Mouse (Mus musculus): Measurements from ENCODE around the gene Fam169a. TPM values are rescaled to one million over a fixed set of nuclear protein-coding genes. Genes with fewer than 3 reads are reported as not detected.

Fam169a gene
- 1.3 TPM in 2 replicates for polyA plus RNA-seq (2015; fragmentation: Nextera tagmentation; extraction: Ambion mirVana)

DNA sequence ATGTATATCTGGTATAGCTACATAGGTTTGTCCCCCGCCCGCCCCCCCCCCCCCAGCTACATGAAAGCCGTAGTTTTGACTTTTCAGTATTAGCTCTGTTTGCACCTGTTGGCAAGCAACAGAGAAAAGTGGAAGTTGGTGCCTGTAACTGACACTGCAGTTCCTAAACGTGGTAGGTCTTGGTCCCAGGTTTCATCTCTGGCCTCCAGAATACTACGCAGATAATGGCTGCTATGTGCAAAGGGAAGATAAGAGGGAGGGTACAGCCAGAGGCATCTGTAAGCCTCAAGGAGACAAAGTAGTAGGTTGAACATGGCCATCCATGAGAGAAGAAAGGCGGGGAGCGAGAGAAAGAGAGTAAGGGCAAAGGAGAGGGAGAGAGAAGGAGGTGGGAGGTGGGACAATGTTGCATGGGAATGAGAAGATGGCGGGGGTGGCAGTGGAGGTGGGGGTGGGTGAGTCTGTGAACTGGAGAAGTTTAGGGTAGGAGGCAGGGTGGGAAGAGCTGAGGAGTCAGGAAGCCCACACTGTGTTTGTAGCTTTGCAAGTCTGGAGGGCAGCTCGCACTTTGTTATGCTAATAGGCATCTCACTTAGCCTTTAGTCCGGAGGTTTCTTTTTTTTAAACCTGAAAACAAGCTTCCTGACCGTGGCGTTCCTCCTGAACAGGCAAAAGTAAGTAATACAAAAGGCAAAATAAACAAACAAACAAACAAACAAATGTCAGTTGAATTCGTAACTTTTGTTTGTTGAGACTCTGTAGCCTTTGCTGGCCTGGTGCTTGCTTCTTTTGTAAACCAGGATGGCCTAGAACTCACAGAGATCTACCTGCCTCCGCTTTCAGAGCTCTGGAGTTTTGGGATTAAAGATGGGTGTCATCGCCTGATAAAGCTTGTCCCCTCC lies at the start of gene Fam169a:
Gene Fam169a, plus strand, starts transcription at position 638 of the 902 bp plus-strand sequence.
- ATAC-seq (ENCODE audit: insufficient number of reproducible peaks, low FRiP score, low TSS enrichment, low read depth): no peak
- WGBS: 61% methylated on average over 15 of the region's 15 CpGs
- H3K4me2 ChIP-seq (replicated peaks): no peak within 1 kb of the TSS
- no peak within 1 kb of the TSS for H3K9ac ChIP-seq
- no peaks in the 10 kb centered on the region for H3K36me3 ChIP-seq
- H3K9me3 ChIP-seq (replicated peaks): no peaks in the 10 kb centered on the region
- H3K4me3 ChIP-seq (replicated peaks): no peak within 1 kb of the TSS
- peaks cover 7% of the 10 kb centered on the region for H3K4me1 ChIP-seq
- H3K27ac ChIP-seq (replicated peaks): no peak within 1 kb of the TSS
- peaks cover 15% of the 10 kb centered on the region for H3K27me3 ChIP-seq

DNA sequence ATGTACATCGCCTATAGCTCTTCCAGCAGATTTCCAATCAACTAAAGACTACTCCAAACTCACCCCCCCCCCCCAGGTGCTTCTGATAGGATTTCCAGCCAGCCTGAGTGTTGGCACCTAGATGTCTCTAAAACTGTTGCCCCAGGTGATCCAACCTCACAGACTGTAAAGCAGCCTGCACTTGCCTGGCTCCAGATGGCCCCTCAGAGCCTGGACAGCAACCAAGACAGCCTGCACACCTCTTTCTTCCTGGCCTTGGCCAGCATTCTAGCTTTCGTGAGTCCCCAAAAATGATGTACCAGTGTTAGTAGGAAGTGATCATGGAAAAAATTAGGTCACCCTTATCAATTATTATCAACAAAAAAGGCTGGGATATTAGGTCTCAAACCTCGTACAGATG lies 49.4 kb upstream of the Fam169a start:
- Histone ChIP-seq H3K9ac (no peak overlapping the region), H3K4me2 (replicated peaks) (no peak overlapping the region), H3K36me3 (no peaks in the 10 kb centered on the region), H3K27me3 (no peaks in the 10 kb centered on the region), H3K4me3 (replicated peaks) (no peak overlapping the region), H3K9me3 (replicated peaks) (no peaks in the 10 kb centered on the region), H3K4me1 (no peaks in the 10 kb centered on the region), H3K27ac (replicated peaks) (no peak overlapping the region)
- 80% methylated on average over 3 of the region's 3 CpGs for whole genome bisulfite sequencing
- no peak for ATAC-seq (ENCODE audit: insufficient number of reproducible peaks, low FRiP score, low TSS enrichment, low read depth)

DNA sequence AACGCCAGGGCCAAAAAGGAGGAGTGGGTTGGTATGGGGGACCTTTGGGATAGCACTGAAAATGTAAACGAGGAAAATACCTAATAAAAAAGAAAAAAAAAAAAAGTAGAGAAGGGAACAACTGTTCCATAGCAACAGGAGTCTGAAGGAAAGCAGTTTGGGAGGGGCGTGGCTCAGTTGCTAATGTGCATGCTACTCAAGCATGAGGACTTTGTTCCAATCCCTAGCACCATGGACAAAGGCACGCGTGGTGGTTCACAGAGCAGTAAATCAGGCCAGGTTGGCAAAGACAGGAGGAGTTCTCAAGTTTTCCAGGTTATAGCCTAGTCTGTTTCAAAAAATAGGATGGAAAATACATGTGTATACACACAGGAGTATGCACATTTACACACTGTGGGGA lies 47.0 kb upstream of the Fam169a start:
- ATAC-seq (ENCODE audit: insufficient number of reproducible peaks, low FRiP score, low TSS enrichment, low read depth): no peak
- Histone ChIP-seq H3K4me2 (replicated peaks) (no peak overlapping the region), H3K27ac (replicated peaks) (no peak overlapping the region), H3K9me3 (replicated peaks) (no peaks in the 10 kb centered on the region), H3K4me1 (no peaks in the 10 kb centered on the region), H3K9ac (no peak overlapping the region), H3K36me3 (no peaks in the 10 kb centered on the region), H3K27me3 (no peaks in the 10 kb centered on the region), H3K4me3 (replicated peaks) (no peak overlapping the region)
- 71% methylated on average over 5 of the region's 5 CpGs for WGBS

DNA sequence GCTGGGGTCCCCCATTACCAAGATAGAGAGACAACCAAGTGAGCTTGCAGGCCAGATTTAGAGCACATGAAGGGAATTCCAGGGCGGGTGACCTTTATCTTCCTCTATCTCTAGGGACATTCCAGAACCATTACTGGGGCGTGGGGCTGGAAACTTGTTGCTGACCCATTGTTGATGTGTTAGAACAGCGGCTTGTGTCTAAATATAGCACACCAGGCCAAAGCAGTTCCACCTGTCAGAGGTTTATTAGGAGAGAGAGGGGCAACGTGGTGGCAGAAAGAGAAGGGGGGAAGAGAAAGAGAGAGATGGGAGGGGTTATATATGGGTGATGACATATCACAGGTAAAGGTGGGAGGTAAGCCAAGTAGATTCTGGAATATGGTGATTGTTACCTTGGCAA lies 45.2 kb upstream of the Fam169a start:
- Histone ChIP-seq H3K27me3 (no peaks in the 10 kb centered on the region), H3K27ac (replicated peaks) (no peak overlapping the region), H3K4me2 (replicated peaks) (no peak overlapping the region), H3K9ac (no peak overlapping the region), H3K4me1 (no peaks in the 10 kb centered on the region), H3K4me3 (replicated peaks) (no peak overlapping the region), H3K36me3 (no peaks in the 10 kb centered on the region), H3K9me3 (replicated peaks) (no peaks in the 10 kb centered on the region)
- 40% methylated on average over 4 of the region's 4 CpGs for WGBS
- ATAC-seq (ENCODE audit: insufficient number of reproducible peaks, low FRiP score, low TSS enrichment, low read depth): no peak

DNA sequence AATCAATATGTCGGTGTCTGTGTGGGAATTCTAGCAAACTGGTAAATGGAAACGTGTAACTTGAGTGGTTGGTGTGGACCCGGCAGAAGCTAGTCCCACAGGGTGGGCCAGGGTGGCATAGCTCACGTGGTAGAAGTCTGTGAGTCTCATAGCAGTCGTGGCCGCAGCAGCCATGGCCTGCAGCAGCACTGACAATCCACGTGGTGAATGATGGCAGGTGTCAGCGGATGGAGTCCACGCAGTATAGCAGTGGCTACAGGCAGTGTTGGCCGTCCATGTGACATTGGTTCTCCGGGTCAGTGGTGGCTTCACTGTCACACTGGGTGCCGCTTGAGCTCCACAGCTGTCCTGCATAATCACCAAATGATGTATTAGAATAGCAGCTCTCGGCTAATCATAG lies 37.0 kb upstream of the Fam169a start:
- Histone ChIP-seq H3K4me1 (no peaks in the 10 kb centered on the region), H3K27me3 (no peaks in the 10 kb centered on the region), H3K4me2 (replicated peaks) (no peak overlapping the region), H3K9ac (no peak overlapping the region), H3K9me3 (replicated peaks) (no peaks in the 10 kb centered on the region), H3K27ac (replicated peaks) (no peak overlapping the region), H3K4me3 (replicated peaks) (no peak overlapping the region), H3K36me3 (no peaks in the 10 kb centered on the region)
- 88% methylated on average over 13 of the region's 13 CpGs for WGBS
- ATAC-seq (ENCODE audit: insufficient number of reproducible peaks, low FRiP score, low TSS enrichment, low read depth): no peak

DNA sequence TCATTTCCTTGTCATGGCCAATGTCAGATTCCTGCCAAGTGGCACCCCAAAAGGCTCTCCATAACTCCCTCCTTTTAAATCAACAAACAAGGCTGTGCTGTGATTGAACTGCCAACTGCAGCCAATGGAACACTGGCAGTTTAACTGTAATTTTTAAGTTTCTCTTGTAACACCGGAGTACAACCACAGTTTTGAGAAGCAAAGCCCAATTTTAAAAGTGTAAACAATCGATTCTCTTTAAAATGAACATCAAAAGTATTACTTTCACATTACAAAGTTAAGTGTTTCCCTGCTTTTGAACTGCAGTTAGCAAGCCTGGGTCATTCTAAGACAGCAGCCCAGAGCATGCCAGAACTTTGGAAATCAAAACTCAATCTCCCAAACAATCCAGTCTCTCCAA lies 32.8 kb upstream of the Fam169a start, which contains the start of gene 1700029F12Rik:
Gene 1700029F12Rik, minus strand, starts transcription at position 101 of the 400 bp plus-strand sequence.
- Histone ChIP-seq H3K4me1 (no peaks in the 10 kb centered on the region), H3K36me3 (no peaks in the 10 kb centered on the region), H3K27ac (replicated peaks) (no peak within 1 kb of the TSS), H3K9ac (no peak within 1 kb of the TSS), H3K9me3 (replicated peaks) (no peaks in the 10 kb centered on the region), H3K4me3 (replicated peaks) (no peak within 1 kb of the TSS), H3K4me2 (replicated peaks) (no peak within 1 kb of the TSS), H3K27me3 (no peaks in the 10 kb centered on the region)
- no peak for ATAC-seq (ENCODE audit: insufficient number of reproducible peaks, low FRiP score, low TSS enrichment, low read depth)
- WGBS: 58% methylated on average over 2 of the region's 2 CpGs

DNA sequence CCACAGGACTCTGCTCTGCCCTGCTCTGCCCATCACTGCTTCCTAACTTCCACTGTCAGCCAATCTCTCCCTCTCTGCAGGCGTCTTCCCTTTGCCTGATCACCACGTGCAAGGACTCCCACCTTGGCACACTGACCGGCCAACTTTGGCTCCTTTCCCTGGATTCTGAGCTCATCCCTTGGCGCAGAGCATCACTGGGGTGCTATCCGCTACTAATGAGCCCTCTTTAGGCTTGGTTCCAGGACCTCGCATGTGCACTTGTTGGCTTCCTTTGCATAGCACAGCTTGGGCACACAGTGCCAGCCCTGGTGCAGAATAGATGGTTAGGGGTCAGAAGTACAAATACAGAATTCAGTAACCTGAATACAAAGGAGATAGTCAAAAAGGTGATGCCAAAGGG lies 15.9 kb upstream of the Fam169a start:
- ATAC-seq (ENCODE audit: insufficient number of reproducible peaks, low FRiP score, low TSS enrichment, low read depth): no peak
- WGBS: 70% methylated on average over 6 of the region's 6 CpGs
- no peak overlapping the region for H3K9ac ChIP-seq

DNA sequence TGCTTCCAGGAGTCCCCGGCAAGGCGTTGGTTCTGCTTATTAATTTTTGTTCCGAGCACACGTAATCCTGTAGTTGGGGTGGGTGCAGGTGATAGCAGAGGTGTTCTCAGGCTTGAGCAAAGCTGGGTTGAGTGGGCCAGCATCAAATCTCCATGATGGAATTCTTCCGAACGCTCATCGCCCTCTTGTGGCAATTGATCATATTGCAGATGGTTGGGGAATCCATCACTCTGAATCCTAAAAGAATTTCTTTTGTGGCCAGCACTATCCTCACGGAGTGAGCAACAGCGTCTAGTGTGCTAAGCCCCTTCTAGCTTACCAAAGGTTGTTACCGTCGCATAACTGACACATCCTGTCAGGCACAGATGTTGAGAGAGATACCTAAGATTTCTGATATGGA lies 14.4 kb upstream of the Fam169a start:
- Histone ChIP-seq H3K4me2 (replicated peaks) (no peak overlapping the region), H3K4me3 (replicated peaks) (no peak overlapping the region), H3K9ac (no peak overlapping the region), H3K27ac (replicated peaks) (no peak overlapping the region), H3K9me3 (replicated peaks) (no peaks in the 10 kb centered on the region), H3K4me1 (no peaks in the 10 kb centered on the region), H3K27me3 (no peaks in the 10 kb centered on the region), H3K36me3 (no peaks in the 10 kb centered on the region)
- ATAC-seq (ENCODE audit: insufficient number of reproducible peaks, low FRiP score, low TSS enrichment, low read depth): no peak
- 13% methylated on average over 11 of the region's 11 CpGs for WGBS

More for the DNA sequence above, 15.9 kb upstream of the Fam169a start:
- Histone ChIP-seq H3K27me3 (no peaks in the 10 kb centered on the region), H3K27ac (replicated peaks) (no peak overlapping the region), H3K4me2 (replicated peaks) (no peak overlapping the region), H3K36me3 (no peaks in the 10 kb centered on the region), H3K9me3 (replicated peaks) (no peaks in the 10 kb centered on the region), H3K4me3 (replicated peaks) (no peak overlapping the region), H3K4me1 (no peaks in the 10 kb centered on the region)

DNA sequence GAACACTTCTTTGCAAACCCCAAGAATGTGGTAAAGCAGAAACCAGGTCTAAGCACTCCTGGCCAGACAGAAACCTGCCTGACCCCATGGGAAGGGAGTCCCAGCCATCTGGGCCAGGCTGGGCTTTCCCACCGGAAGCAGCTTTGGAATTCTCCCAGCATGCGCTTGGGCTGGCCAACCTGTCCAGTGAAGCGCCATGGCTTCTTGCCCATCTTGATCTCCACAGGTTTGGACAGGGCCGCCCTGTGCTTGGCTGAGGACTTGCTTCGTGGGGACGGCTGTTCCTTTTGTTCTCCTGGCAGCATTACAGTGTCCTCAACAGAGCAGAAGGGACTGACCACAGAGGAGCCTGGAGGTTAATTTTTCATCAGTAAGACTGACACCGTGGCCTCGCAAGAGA lies 13.2 kb upstream of the Fam169a start:
- Histone ChIP-seq H3K9ac (no peak overlapping the region), H3K9me3 (replicated peaks) (no peaks in the 10 kb centered on the region), H3K36me3 (no peaks in the 10 kb centered on the region), H3K27ac (replicated peaks) (no peak overlapping the region), H3K27me3 (no peaks in the 10 kb centered on the region), H3K4me1 (no peaks in the 10 kb centered on the region), H3K4me2 (replicated peaks) (no peak overlapping the region), H3K4me3 (replicated peaks) (no peak overlapping the region)
- WGBS: 73% methylated on average over 8 of the region's 8 CpGs
- ATAC-seq (ENCODE audit: insufficient number of reproducible peaks, low FRiP score, low TSS enrichment, low read depth): no peak

DNA sequence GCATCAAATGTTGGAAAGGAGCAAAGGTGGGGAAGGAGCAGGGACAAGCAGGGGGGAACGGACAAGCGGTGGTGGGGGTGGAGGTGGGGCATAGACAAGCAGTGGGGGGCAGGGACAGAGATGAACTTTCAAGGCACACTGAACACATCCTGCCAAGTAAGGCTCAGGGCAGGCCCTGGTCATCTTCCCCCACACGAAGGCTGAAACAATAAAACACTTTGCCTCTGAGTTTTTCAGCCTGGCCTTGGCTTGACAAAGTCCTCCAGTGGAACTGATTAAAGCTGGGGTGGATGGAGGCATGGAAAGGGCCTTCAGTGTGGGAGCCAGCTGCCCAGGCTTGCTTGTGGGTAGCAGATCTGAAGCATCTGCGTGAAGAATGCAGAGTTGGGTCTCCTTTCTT lies 9.3 kb upstream of the Fam169a start:
- Histone ChIP-seq H3K27ac (replicated peaks) (no peak overlapping the region), H3K4me1 (no peaks in the 10 kb centered on the region), H3K9me3 (replicated peaks) (no peaks in the 10 kb centered on the region), H3K9ac (no peak overlapping the region), H3K36me3 (no peaks in the 10 kb centered on the region), H3K4me2 (replicated peaks) (no peak overlapping the region), H3K4me3 (replicated peaks) (no peak overlapping the region), H3K27me3 (no peaks in the 10 kb centered on the region)
- 35% methylated on average over 4 of the region's 4 CpGs for WGBS
- ATAC-seq (ENCODE audit: insufficient number of reproducible peaks, low FRiP score, low TSS enrichment, low read depth): no peak

DNA sequence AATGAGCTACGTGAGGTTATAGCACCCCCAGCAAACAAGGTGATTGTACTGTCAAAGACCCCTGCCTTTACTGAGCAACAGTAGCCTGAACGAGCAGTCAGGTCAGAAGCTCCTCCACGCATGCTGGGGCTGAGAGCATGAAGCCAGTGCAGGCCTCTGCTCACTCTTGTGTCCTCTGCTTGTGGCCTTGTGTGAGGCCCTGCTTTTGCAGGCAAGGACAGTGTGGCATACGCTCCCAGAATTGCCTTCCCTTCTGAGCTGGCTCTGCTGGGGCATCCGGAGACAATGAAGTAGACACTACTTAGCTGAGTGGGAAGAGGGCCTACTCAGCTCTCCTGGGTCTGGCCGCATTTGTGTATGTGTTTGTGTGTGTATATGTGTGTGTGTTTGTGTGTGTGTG lies 7.3 kb upstream of the Fam169a start:
- no peak overlapping the region for H3K9ac ChIP-seq
- 90% methylated on average over 6 of the region's 6 CpGs for WGBS
- ATAC-seq (ENCODE audit: insufficient number of reproducible peaks, low FRiP score, low TSS enrichment, low read depth): no peak
- no peaks in the 10 kb centered on the region for H3K9me3 ChIP-seq (replicated peaks)
- no peak overlapping the region for H3K27ac ChIP-seq (replicated peaks)
- no peak overlapping the region for H3K4me2 ChIP-seq (replicated peaks)
- no peaks in the 10 kb centered on the region for H3K4me1 ChIP-seq
- no peaks in the 10 kb centered on the region for H3K36me3 ChIP-seq
- no peaks in the 10 kb centered on the region for H3K27me3 ChIP-seq
- no peak overlapping the region for H3K4me3 ChIP-seq (replicated peaks)

DNA sequence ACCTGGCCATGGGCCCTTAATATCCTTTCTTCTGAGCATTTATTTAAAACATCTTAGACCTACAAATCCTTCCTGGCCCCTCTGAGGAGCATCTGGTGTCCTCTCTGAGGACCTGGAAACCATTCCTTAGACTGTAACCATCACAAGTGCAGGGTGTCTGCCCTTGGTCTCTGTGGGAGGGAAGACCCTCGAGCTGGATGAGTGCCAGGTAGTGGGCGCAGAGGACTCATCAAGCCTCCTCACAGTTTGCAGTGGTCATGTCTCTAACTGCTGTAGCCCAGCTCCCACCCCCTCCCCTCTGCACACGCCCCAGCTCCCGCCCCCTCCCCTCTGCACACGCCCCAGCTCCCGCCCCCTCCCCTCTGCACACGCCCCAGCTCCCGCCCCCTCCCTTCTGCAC lies 6.8 kb upstream of the Fam169a start:
- H3K27ac ChIP-seq (replicated peaks): no peak overlapping the region
- no peaks in the 10 kb centered on the region for H3K9me3 ChIP-seq (replicated peaks)
- H3K9ac ChIP-seq: no peak overlapping the region
- H3K27me3 ChIP-seq: no peaks in the 10 kb centered on the region
- 55% methylated on average over 4 of the region's 8 CpGs for WGBS
- no peak for ATAC-seq (ENCODE audit: insufficient number of reproducible peaks, low FRiP score, low TSS enrichment, low read depth)
- no peaks in the 10 kb centered on the region for H3K4me1 ChIP-seq
- H3K4me2 ChIP-seq (replicated peaks): no peak overlapping the region
- H3K36me3 ChIP-seq: no peaks in the 10 kb centered on the region
- H3K4me3 ChIP-seq (replicated peaks): no peak overlapping the region

All from embryonic facial prominence, embryonic 15.5 days (tissue).